Comparison of ENCODE assay signal across 8 mouse cellular contexts in the genomic region with DNA sequence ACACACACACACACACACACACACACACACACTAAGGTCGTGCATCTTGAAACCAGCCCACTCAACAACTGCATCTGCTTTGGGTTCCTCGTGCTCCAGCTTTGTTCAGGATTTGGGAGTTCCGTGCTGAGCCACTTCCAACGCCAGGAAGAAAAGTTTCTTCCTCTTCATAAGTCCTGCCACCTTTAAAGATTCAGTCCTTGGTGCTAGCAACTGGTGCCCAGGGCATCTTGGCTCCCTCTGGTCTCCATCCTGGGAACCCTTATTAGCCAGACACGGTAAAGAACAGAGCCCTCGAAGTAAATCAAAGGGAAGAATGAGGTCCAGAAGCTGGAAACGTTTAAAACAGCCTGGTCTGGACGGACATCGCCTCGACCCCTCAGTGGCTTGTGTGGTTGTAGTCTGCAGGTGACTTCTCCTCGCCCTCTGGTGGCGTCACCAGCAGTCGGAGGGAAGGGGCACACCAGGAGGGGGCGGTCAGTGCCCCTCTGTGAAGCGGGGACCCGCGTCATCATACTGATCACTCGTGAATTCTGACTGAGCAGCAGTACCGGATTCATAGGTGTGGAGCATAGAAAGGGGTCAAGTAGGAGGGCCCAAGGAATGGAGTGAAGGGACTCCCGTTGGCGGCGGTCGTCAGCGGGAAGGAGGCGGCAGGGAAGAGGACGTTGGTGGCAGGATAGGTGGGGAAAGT. TPM values are rescaled to one million over a fixed set of nuclear protein-coding genes. Genes with fewer than 3 reads are reported as not detected.
DNase-seq lines count a peak whose midpoint lies in the region; ATAC-seq and TF ChIP-seq lines count a peak whose summit lies in the region.

No protein-coding gene starts in this region.

- H3K27me3 ChIP-seq in heart, embryonic 13.5 days (replicated peaks): peaks cover 77% of the 10 kb centered on the region
- peaks cover 69% of the 10 kb centered on the region for H3K27me3 ChIP-seq in hindbrain, embryonic 15.5 days
- H3K27me3 ChIP-seq in midbrain, embryonic 10.5 days (ENCODE audit: low read depth, poor library complexity, severe bottlenecking): peaks cover 94% of the 10 kb centered on the region

- peak overlapping the region; percentile 76 for H3K9ac ChIP-seq in heart, embryonic 13.5 days
- H3K9ac ChIP-seq in hindbrain, embryonic 15.5 days: peak overlapping the region; percentile 16; the same call in 1 of the 2 replicates

- TF ChIP-seq CTCF in bone marrow macrophage, adult 2 months (IDR thresholded peaks at IDR 0.05; ENCODE audit: low read depth, low read length): no peak

- no peak for ATAC-seq in heart, embryonic 13.5 days (ENCODE audit: extremely low read depth, insufficient number of reproducible peaks, low FRiP score, low TSS enrichment)
- no peak for ATAC-seq in hindbrain, embryonic 15.5 days (ENCODE audit: low FRiP score, low read depth)

- no peak for DNase-seq in heart, adult 8-10 months (ENCODE audit: low spot score)
- peak; percentile 33 for DNase-seq in midbrain, embryonic 10.5 days (ENCODE audit: low spot score)
- no peak for DNase-seq in urinary bladder, postnatal 4 days (ENCODE audit: low spot score in 2 of 2)
- DNase-seq in right cerebral cortex, postnatal 25 days: no peak
- DNase-seq in frontal cortex, postnatal 25 days (ENCODE audit: low spot score in 2 of 2): no peak

- no peaks in the 10 kb centered on the region for H3K9me3 ChIP-seq in heart, embryonic 13.5 days
- H3K9me3 ChIP-seq in hindbrain, embryonic 15.5 days: no peaks in the 10 kb centered on the region
- H3K9me3 ChIP-seq in midbrain, embryonic 10.5 days (replicated peaks): no peaks in the 10 kb centered on the region

- H3K4me1 ChIP-seq in heart, embryonic 13.5 days: peaks cover 34% of the 10 kb centered on the region
- no peaks in the 10 kb centered on the region for H3K4me1 ChIP-seq in bone marrow macrophage, adult 2 months (ENCODE audit: control insufficient read depth, insufficient read depth, low read length)
- H3K4me1 ChIP-seq in hindbrain, embryonic 15.5 days (replicated peaks): peaks cover 34% of the 10 kb centered on the region
- peaks cover 51% of the 10 kb centered on the region for H3K4me1 ChIP-seq in midbrain, embryonic 10.5 days

- no peak for TF ChIP-seq POLR2A in bone marrow macrophage, adult 2 months (IDR thresholded peaks at IDR 0.05; ENCODE audit: borderline replicate concordance, low read depth, low read length)

- H3K27ac ChIP-seq in heart, embryonic 13.5 days (replicated peaks): no peak overlapping the region
- no peak overlapping the region for H3K27ac ChIP-seq in bone marrow macrophage, adult 2 months (ENCODE audit: insufficient read depth, low read depth, low read length)
- no peak overlapping the region for H3K27ac ChIP-seq in hindbrain, embryonic 15.5 days (replicated peaks)
- H3K27ac ChIP-seq in midbrain, embryonic 10.5 days (replicated peaks): no peak overlapping the region

- H3K36me3 ChIP-seq in heart, embryonic 13.5 days: no peaks in the 10 kb centered on the region
- no peaks in the 10 kb centered on the region for H3K36me3 ChIP-seq in hindbrain, embryonic 15.5 days
- H3K36me3 ChIP-seq in midbrain, embryonic 10.5 days: no peaks in the 10 kb centered on the region

- WGBS in heart, embryonic 13.5 days: 7% methylated on average over 26 of the region's 26 CpGs
- WGBS in hindbrain, embryonic 15.5 days: 12% methylated on average over 26 of the region's 26 CpGs
- WGBS in midbrain, embryonic 10.5 days: 5% methylated on average over 26 of the region's 26 CpGs

- H3K4me3 ChIP-seq in heart, embryonic 13.5 days: peak overlapping the region; percentile 64
- H3K4me3 ChIP-seq in bone marrow macrophage, adult 2 months (ENCODE audit: insufficient read depth, low read length): peak overlapping the region; percentile 54
- H3K4me3 ChIP-seq in hindbrain, embryonic 15.5 days: peak overlapping the region; percentile 46
- H3K4me3 ChIP-seq in midbrain, embryonic 10.5 days: peak overlapping the region; percentile 61

- H3K4me2 ChIP-seq in heart, embryonic 13.5 days: peak overlapping the region; percentile 91
- H3K4me2 ChIP-seq in hindbrain, embryonic 15.5 days: peak overlapping the region; percentile 94

RNA-seq across cellular contexts. Expression of a gene that starts 2.7 kb away (rescaled TPM):
- polyA plus RNA-seq in heart, embryonic 13.5 days (2015; fragmentation: Nextera tagmentation; extraction: Ambion mirVana): 0.09 TPM in 1 of 2 replicates, not detected in the other
- total RNA-seq in heart, adult 8-10 months (2022): not detected
- polyA plus RNA-seq in bone marrow macrophage, adult 2 months (2012; ENCODE audit: insufficient read depth, insufficient read length, missing spikeins): not detected in 2 replicates
- polyA plus RNA-seq in hindbrain, embryonic 15.5 days (2015; fragmentation: Nextera tagmentation; extraction: Ambion mirVana): 0.52 and 0.63 TPM in 2 replicates
- polyA plus RNA-seq in midbrain, embryonic 10.5 days (2016; fragmentation: Nextera tagmentation; extraction: Ambion mirVana): 0.80 and 1.6 TPM in 2 replicates

RNA-seq across cellular contexts. Expression of a gene that starts 13.7 kb away (rescaled TPM):
- polyA plus RNA-seq in heart, embryonic 13.5 days (2015; fragmentation: Nextera tagmentation; extraction: Ambion mirVana): 25.5 and 28.9 TPM in 2 replicates
- 10 to 100 TPM; 14.4 to 18.0 (median 16.6) TPM for total RNA-seq in heart, adult 8-10 months (2022)
- 14.3 and 14.8 TPM in 2 replicates for polyA plus RNA-seq in bone marrow macrophage, adult 2 months (2012; ENCODE audit: insufficient read depth, insufficient read length, missing spikeins)
- 45.8 and 50.6 TPM in 2 replicates for polyA plus RNA-seq in hindbrain, embryonic 15.5 days (2015; fragmentation: Nextera tagmentation; extraction: Ambion mirVana)
- 20.5 and 20.7 TPM in 2 replicates for polyA plus RNA-seq in midbrain, embryonic 10.5 days (2016; fragmentation: Nextera tagmentation; extraction: Ambion mirVana)

RNA-seq across cellular contexts. Expression of a gene that starts 20.5 kb away (rescaled TPM):
- polyA plus RNA-seq in heart, embryonic 13.5 days (2015; fragmentation: Nextera tagmentation; extraction: Ambion mirVana): 169 and 184 TPM in 2 replicates
- total RNA-seq in heart, adult 8-10 months (2022): 100 to 1,000 TPM; 179 to 196 (median 187) TPM
- polyA plus RNA-seq in bone marrow macrophage, adult 2 months (2012; ENCODE audit: insufficient read depth, insufficient read length, missing spikeins): 76.5 and 84.6 TPM in 2 replicates
- polyA plus RNA-seq in hindbrain, embryonic 15.5 days (2015; fragmentation: Nextera tagmentation; extraction: Ambion mirVana): 109 and 110 TPM in 2 replicates
- polyA plus RNA-seq in midbrain, embryonic 10.5 days (2016; fragmentation: Nextera tagmentation; extraction: Ambion mirVana): 144 and 145 TPM in 2 replicates
